In the genomic region with DNA sequence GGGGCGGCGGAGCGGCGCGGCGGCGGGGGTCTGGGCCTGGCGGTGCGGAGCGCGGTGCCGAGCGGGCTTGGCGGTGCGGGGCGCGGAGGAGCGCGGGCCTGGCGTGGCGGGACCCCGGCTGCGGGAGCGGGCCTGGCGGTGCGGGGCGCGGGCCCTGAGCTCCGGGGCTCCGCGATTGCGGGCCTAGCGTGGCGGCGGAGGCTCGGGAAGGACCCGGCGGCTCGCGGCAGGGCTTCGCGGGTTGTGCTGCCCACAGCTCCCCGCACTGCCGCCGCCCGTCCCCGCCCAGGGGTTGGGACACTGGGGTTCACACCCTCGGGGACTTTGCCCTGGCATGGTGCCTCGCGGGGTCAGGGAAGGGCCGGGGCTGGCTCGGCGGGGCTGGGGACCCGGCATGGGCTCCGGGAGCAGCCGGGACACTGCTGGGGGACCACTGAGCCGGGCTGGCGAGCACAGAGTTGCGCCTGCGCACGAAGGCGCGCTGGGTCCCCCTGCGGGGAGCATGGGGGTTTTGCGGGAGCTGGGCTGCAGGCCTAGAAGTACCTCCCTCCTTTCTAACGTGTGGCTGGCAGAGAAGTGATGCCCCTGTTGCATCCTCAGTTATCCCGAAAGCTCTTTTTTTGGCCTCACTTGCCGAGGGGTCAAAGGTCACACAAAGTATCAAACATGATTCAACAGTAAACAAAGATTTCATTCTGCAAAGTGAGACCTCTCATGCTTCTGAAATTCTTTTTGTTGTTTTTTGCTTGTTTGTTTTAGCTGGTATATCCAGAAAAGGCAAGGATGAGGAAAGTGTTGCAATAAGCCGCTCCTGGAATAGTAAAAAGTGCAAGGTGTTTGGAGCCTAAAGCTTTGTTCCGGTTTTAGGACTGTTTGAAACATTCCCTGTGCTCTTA, we compare ENCODE assay signal across 8 mouse cellular contexts. TPM values are rescaled to one million over a fixed set of nuclear protein-coding genes. Genes with fewer than 3 reads are reported as not detected.
A peak's percentile ranks its signal among the peaks of the same experiment; 100 is the strongest.
DNase-seq lines count a peak whose midpoint lies in the region; ATAC-seq lines count a peak whose summit lies in the region.

A gene (minus strand): TSS at position 240 of the 896 bp plus-strand sequence.

- H3K4me1 ChIP-seq in hindbrain, embryonic 13.5 days (replicated peaks): peaks cover 28% of the 10 kb centered on the region

- no peaks in the 10 kb centered on the region for H3K27me3 ChIP-seq in hindbrain, embryonic 13.5 days

- ATAC-seq in hindbrain, embryonic 13.5 days (ENCODE audit: low FRiP score): peak; percentile 96

- peak; percentile 83 for DNase-seq in R1 (ENCODE audit: low read depth, low spot score)
- DNase-seq in cerebellum, postnatal 10 days: peak; percentile 87 to 93
- DNase-seq in frontal cortex, postnatal 14 days (ENCODE audit: low spot score in 2 of 2): peak; percentile 70 to 77
- peak; percentile 51 for DNase-seq in left cerebral cortex, adult 11 months (ENCODE audit: low spot score)
- DNase-seq in lung, postnatal 36 days: peak; percentile 65
- DNase-seq in retina, postnatal 7 days (ENCODE audit: low read depth, low spot score): peak; percentile 67
- DNase-seq in urinary bladder, adult 18-20 months (ENCODE audit: low spot score in 2 of 2): peak; percentile 59 to 83

- no peaks in the 10 kb centered on the region for H3K9me3 ChIP-seq in hindbrain, embryonic 13.5 days

- H3K36me3 ChIP-seq in hindbrain, embryonic 13.5 days: peaks cover 6% of the 10 kb centered on the region; the same call in 1 of the 2 replicates

- 3% methylated on average over 48 of the region's 70 CpGs for WGBS in hindbrain, embryonic 13.5 days

- H3K4me3 ChIP-seq in hindbrain, embryonic 13.5 days: peak within 1 kb of the TSS; percentile 89

- peak within 1 kb of the TSS; percentile 100 for H3K27ac ChIP-seq in hindbrain, embryonic 13.5 days

- peak within 1 kb of the TSS; percentile 72 for H3K4me2 ChIP-seq in hindbrain, embryonic 13.5 days

- H3K9ac ChIP-seq in hindbrain, embryonic 13.5 days: peak within 1 kb of the TSS; percentile 99

RNA-seq across cellular contexts. Expression of the gene that starts here (rescaled TPM):
- polyA plus RNA-seq in hindbrain, embryonic 13.5 days (2015; fragmentation: Nextera tagmentation; extraction: Ambion mirVana): 5.4 and 6.6 TPM in 2 replicates

Comparison
In these comparisons a context has a peak if more than half of its experiments do, and no peak if none do; other contexts are left out.
1. Peak in every context shown above with its lines: DNase-seq, ATAC-seq, H3K4me3 ChIP-seq and H3K27ac ChIP-seq.